Mouse (Mus musculus) bone marrow, adult 2 months (tissue): ENCODE results near the gene Iqsec3. TPM values are rescaled to one million over a fixed set of nuclear protein-coding genes. Genes with fewer than 3 reads are reported as not detected.

Experiments used
- H3K27ac ChIP-seq: fragments of 200-500 bp; 2 replicates; pipeline ENCODE4 v1.5.1; 2012; ENCODE audit warnings: low read depth, mild to moderate bottlenecking, control low read depth, inconsistent platforms, low read length; ENCODE audit not compliant: control insufficient read depth, poor library complexity, insufficient read depth
- H3K4me1 ChIP-seq: fragments of 200-500 bp; 2 replicates; pipeline ENCODE4 v1.6.1; 2011; ENCODE audit warnings: low read length; ENCODE audit not compliant: control insufficient read depth, insufficient read depth
- H3K4me3 ChIP-seq: fragments of 200-500 bp; replicated peaks from 2 replicates; pipeline ENCODE3; 2011; ENCODE audit warnings: mild to moderate bottlenecking, low read depth, low read length, control low read depth; ENCODE audit not compliant: control insufficient read depth
- CTCF ChIP-seq: fragments of 200-500 bp; IDR thresholded peaks from 2 replicates; pipeline ENCODE4 v1.5.1; 2011; ENCODE audit warnings: low read length, control low read depth; ENCODE audit not compliant: control insufficient read depth, insufficient read depth
- POLR2A ChIP-seq: fragments of 200-500 bp; IDR thresholded peaks from 2 replicates; pipeline ENCODE4 v1.6.1; 2011; ENCODE audit warnings: low read depth, mild to moderate bottlenecking, control low read depth, low read length, borderline replicate concordance; ENCODE audit not compliant: control insufficient read depth
- WGBS: fragments of 180-500 bp; shearing (Covaris S2); methylation state at CpG from one replicate; pipeline ENCODE4 v1.1.7; 2018; 5-methylcytosine and 5-hydroxymethylcytosine counted together
- polyA plus RNA-seq: library from polyadenylated mRNA; stranded (reverse); fragments of >200 nt; gene quantifications from 2 replicates; pipeline ENCODE4 v1.2.4, GENCODE M21; 2011; ENCODE audit warnings: low replicate concordance; ENCODE audit not compliant: missing spikeins, insufficient read depth, insufficient read length

The Iqsec3 gene
- polyA plus RNA-seq, 1 experiment: not detected

- TF ChIP-seq CTCF: no peak
- TF ChIP-seq POLR2A: no peak
- Histone ChIP-seq H3K27ac (no peak overlapping the region), H3K4me3 (no peak overlapping the region), H3K4me1 (no peaks in the 10 kb centered on the region)
- WGBS: 76% methylated on average over 4 of the region's 4 CpGs
These were observed 80.7 kb downstream of the Iqsec3 start for GRCm38 (mm10) chr6:121392610-121393252.

DNA sequence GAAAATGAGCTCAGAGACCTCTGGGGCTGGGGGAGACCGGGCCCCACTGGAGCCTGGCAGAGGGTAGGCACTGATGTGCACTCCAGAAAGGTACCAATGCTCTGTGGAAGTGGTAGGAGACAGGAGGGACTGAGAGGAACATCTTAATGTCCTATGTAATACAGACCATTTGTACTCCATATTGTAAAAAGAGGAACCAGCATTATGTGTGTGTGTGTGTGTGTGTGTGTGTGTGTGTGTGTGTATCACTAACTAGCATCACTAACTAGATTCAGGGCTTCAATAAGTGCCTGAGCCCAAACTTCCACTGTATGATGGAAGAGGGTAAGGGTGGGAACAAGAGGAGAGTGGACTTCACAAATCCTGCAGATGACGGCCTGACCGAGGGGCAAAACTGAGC lies 88.1 kb downstream of the Iqsec3 start:
- H3K27ac ChIP-seq: no peak overlapping the region
- H3K4me1 ChIP-seq: no peaks in the 10 kb centered on the region
- H3K4me3 ChIP-seq: no peak overlapping the region
- TF ChIP-seq CTCF (no peak), POLR2A (no peak)
- WGBS: 79% methylated on average over 3 of the region's 3 CpGs

GRCm38 (mm10) chr6:121382071-121382470 lies 91.4 kb downstream of the Iqsec3 start:
- Histone ChIP-seq H3K4me1 (no peaks in the 10 kb centered on the region), H3K4me3 (no peak overlapping the region), H3K27ac (no peak overlapping the region)
- no peak for TF ChIP-seq POLR2A
- TF ChIP-seq CTCF: no peak
- 66% methylated on average over 10 of the region's 10 CpGs for WGBS

GRCm38 (mm10) chr6:121380576-121380975 lies 92.9 kb downstream of the Iqsec3 start:
- no peak overlapping the region for H3K4me3 ChIP-seq
- WGBS: 80% methylated on average over 8 of the region's 8 CpGs
- no peak for TF ChIP-seq POLR2A
- TF ChIP-seq CTCF: no peak
- no peaks in the 10 kb centered on the region for H3K4me1 ChIP-seq
- no peak overlapping the region for H3K27ac ChIP-seq

DNA sequence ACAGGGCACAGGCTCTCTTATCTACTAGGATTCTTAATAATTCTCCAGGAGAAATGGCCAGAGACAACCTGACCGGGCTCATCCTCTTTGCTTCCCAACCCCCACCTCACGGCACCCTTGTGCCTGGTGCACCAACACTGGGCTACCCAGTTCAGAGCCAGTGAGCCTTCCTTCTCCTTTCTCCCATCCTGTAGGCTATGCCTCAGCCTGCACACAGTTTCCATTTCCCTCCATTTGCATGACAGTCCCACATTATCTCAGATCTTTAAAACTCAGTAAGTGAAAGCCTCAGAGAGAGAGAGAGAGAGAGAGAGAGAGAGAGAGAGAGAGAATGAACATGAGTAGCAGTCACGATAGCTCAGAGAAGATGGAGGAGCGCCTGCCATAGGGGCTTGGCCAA lies 95.2 kb downstream of the Iqsec3 start:
- H3K4me1 ChIP-seq: no peaks in the 10 kb centered on the region
- H3K4me3 ChIP-seq: no peak overlapping the region
- no peak overlapping the region for H3K27ac ChIP-seq
- 57% methylated on average over 4 of the region's 4 CpGs for WGBS
- TF ChIP-seq CTCF: no peak
- no peak for TF ChIP-seq POLR2A

DNA sequence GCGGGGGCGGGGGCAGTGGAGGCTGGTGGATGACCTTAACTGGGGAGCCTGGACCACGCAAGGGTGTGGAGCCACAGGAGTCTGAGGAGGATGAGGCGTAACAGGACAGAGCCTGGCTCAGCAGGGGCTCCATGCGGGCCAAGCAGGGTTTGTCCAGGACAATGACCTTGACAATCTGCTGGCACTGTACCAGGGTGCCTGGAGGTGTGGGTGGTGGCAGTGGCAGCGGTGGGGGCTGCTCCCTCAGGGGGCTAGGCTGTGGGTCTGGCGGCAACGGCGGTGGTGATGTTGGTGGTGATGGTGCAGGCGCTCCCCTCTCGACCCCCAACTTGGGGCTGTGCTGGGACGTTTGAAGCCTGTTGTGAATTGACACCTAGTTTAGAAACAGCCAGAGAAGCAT lies 97.3 kb downstream of the Iqsec3 start:
- TF ChIP-seq POLR2A: no peak
- TF ChIP-seq CTCF: no peak
- 86% methylated on average over 12 of the region's 12 CpGs for WGBS
- Histone ChIP-seq H3K4me1 (no peaks in the 10 kb centered on the region), H3K27ac (no peak overlapping the region), H3K4me3 (no peak overlapping the region)

- H3K4me1 ChIP-seq: no peaks in the 10 kb centered on the region
- no peak overlapping the region for H3K4me3 ChIP-seq
- TF ChIP-seq POLR2A: no peak
- no peak for TF ChIP-seq CTCF
- no peak overlapping the region for H3K27ac ChIP-seq
- 85% methylated on average over 10 of the region's 10 CpGs for WGBS
These were observed 102.1 kb downstream of the Iqsec3 start for GRCm38 (mm10) chr6:121371197-121371980.

DNA sequence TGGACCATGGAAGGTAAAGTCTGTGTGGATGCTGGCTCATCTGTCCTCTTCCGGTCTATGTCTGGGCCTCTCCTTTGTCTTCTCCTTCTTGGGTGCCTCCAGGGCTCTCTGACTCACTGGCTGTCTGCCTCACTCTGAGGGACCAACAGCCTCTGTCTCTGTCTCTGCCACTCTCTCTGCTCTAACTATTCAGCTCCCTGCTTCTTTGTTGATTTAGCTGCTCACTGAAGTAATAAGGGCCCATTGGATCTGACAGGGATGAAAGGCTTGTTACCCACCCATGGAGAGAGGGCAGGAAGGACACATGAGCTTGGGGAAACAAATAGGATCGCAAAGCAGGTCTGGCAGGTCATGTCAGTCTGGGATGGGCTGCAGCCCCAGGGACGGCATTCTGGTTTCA lies 106.4 kb downstream of the Iqsec3 start:
- WGBS: 81% methylated on average over 3 of the region's 3 CpGs
- Histone ChIP-seq H3K4me1 (no peaks in the 10 kb centered on the region), H3K27ac (no peak overlapping the region), H3K4me3 (no peak overlapping the region)
- TF ChIP-seq CTCF (no peak), POLR2A (no peak)
